Mouse (Mus musculus): ENCODE data around the gene Islr. TPM values are rescaled to one million over a fixed set of nuclear protein-coding genes. Genes with fewer than 3 reads are reported as not detected.

Islr gene
- total and polyA plus RNA-seq, 2 experiments from 2014 or later = 32.5 to 68.8 TPM

DNA sequence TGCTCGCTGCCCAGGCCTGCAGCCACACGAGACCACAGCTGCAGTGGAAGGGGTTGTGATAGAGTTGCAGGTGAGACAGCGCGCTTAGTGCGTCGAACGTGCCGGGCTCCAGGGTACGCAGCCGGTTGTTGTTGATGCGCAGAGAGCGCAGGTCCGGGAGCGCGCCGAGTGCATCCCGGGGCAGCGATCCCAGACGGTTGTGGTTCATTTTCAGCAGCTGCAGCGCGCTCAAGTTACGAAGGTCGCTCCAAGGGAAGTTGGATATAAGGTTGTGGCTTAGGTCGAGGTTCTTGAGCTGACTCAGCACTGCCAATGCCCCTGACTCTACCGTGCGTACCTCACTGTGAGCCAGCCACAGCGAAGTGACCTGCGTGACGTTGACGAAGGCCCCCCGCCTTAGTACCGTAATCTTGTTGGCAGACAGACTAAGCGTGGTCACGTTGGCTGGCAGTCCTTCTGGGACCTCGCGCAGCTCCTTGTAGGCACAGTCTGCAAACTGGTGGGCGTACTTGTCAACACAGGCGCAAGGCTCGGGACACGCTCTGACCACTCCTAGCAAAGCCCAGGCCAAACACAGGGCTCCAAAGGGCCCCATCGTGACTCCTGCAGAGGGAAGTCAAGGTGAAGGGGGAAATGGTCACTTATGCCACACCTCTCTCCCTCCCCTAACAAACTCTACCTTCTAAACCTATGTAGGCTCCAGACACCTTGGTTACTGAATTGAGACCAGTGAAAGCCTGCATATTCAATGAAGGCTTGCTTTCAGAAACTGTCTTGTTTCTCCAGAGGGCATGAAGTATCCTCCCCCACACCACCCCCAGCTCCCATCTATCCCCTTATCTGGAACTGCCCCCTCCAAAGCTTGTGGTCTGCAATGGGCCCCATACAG, 4.5 kb downstream of the Islr start:
- DNase-seq (ENCODE audit: low spot score) = no peak
- Histone ChIP-seq H3K9ac (replicated peaks; ENCODE audit: low read length, poor library complexity, severe bottlenecking) (peak overlapping the region; percentile 63; the same call in 1 of the 2 replicates), H3K36me3 (ENCODE audit: insufficient read depth, low read length) (no peaks in the 10 kb centered on the region), H3K4me2 (ENCODE audit: low read depth, low read length, poor library complexity, severe bottlenecking) (peak overlapping the region; percentile 66), H3K27me3 (ENCODE audit: insufficient read depth, low read length) (peaks cover 61% of the 10 kb centered on the region), H3K4me1 (ENCODE audit: insufficient read depth, low read length) (peaks cover 6% of the 10 kb centered on the region), H3K27ac (ENCODE audit: low read depth, low read length) (peak overlapping the region; percentile 47), H3K4me3 (ENCODE audit: low read depth, low read length) (peak overlapping the region; percentile 35), H3K9me3 (ENCODE audit: low read length) (no peaks in the 10 kb centered on the region)
- ATAC-seq (ENCODE audit: low FRiP score) = no peak
- no peak for TF ChIP-seq CTCF (IDR thresholded peaks at IDR 0.05)
- 2% methylated on average over 41 of the region's 41 CpGs for WGBS

DNA sequence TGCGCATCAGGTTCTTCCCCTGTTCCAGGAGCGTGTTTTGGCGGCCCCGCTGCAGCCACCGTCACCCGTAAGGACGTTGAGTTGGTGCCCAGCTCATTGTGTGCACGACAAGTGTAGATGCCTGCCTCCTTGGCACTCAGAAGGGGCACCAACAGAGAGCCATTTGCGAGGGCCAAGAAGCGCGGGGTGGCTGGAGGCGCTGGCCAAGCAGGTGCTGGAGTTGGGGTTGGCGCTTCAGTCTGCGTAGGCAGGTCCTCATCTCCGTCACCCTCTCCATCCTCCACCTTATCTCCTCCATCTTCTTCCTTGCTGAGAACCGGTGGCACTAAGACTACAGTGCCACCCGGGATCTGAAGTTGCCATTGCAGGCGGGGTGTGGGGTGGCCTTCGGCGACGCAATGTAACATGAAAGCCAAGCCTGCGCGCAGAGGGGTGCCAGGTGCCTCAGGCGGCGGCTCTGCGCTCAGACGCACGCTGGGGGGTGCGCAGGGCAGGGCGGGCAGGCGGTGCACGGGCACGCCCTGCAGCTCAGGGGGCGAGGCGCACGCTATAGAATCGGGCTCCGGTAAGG, 5.2 kb downstream of the Islr start:
- peak overlapping the region; percentile 35 for H3K4me3 ChIP-seq (ENCODE audit: low read depth, low read length)
- no peaks in the 10 kb centered on the region for H3K36me3 ChIP-seq (ENCODE audit: insufficient read depth, low read length)
- ATAC-seq (ENCODE audit: low FRiP score) (no peak), DNase-seq (ENCODE audit: low spot score) (no peak)
- peak overlapping the region; percentile 66 for H3K4me2 ChIP-seq (ENCODE audit: low read depth, low read length, poor library complexity, severe bottlenecking)
- H3K27ac ChIP-seq (ENCODE audit: low read depth, low read length) = peak overlapping the region; percentile 47
- peak overlapping the region; percentile 63; the same call in 1 of the 2 replicates for H3K9ac ChIP-seq (replicated peaks; ENCODE audit: low read length, poor library complexity, severe bottlenecking)
- 3% methylated on average over 38 of the region's 38 CpGs for WGBS
- H3K27me3 ChIP-seq (ENCODE audit: insufficient read depth, low read length) = peaks cover 64% of the 10 kb centered on the region
- H3K9me3 ChIP-seq (ENCODE audit: low read length) = no peaks in the 10 kb centered on the region
- H3K4me1 ChIP-seq (ENCODE audit: insufficient read depth, low read length) = peaks cover 6% of the 10 kb centered on the region
- peak; percentile 25; the same call in 1 of the 2 replicates for TF ChIP-seq CTCF (IDR thresholded peaks at IDR 0.05)

DNA sequence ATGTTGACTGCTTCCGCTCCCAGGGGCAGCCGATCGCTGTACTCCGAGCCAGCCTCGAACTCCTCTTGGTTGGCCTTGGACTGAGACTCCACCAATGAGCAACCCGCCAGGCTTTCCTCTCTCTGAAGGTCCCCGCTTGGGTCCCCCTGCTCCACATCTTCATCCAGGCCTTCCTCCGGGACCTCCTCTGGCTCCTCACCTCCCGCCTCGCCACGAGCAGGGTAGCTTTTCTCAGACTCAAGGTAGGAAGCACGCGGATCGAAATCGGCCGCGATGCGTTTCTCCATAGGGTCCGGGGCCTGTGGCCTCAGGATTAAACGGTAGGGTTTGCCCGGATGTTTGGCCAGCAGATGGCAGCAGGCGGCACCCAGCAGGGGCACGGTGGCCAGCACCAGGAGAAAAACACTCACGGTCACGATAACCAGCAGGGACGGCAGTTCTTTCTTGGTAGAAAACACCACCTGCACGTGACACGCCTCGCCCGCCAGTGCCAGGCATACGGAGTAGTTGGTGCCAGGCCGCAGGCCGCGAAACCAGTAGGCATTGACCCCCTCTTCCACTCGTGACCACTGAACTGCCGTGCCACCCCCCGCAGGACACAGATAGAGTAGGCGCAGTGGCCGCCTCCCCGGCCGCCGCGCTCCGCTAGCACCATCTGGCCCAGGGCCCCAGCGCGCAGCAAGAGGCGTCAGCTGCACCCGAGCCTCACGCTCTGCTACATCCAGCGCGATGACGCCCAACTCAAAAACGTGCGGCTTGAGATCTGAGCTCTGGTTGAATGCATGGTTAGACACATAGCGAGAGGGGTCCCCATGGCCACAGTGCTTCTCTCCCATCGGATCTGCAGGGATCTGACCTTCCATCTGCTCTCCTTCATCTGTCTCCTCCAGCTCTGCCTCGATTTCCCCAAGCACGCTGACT, 6.1 kb downstream of the Islr start:
- 1% methylated on average over 58 of the region's 58 CpGs for WGBS
- ATAC-seq (ENCODE audit: low FRiP score) (no peak), DNase-seq (ENCODE audit: low spot score) (peak; percentile 54)
- Histone ChIP-seq H3K4me2 (ENCODE audit: low read depth, low read length, poor library complexity, severe bottlenecking) (peak overlapping the region; percentile 66), H3K9me3 (ENCODE audit: low read length) (no peaks in the 10 kb centered on the region), H3K27ac (ENCODE audit: low read depth, low read length) (peak overlapping the region; percentile 47; the same call in 1 of the 2 replicates), H3K9ac (replicated peaks; ENCODE audit: low read length, poor library complexity, severe bottlenecking) (peak overlapping the region; percentile 63), H3K27me3 (ENCODE audit: insufficient read depth, low read length) (peaks cover 60% of the 10 kb centered on the region), H3K4me3 (ENCODE audit: low read depth, low read length) (peak overlapping the region; percentile 35), H3K4me1 (ENCODE audit: insufficient read depth, low read length) (peaks cover 6% of the 10 kb centered on the region), H3K36me3 (ENCODE audit: insufficient read depth, low read length) (no peaks in the 10 kb centered on the region)
- peak; percentile 75 for TF ChIP-seq CTCF (IDR thresholded peaks at IDR 0.05)

DNA sequence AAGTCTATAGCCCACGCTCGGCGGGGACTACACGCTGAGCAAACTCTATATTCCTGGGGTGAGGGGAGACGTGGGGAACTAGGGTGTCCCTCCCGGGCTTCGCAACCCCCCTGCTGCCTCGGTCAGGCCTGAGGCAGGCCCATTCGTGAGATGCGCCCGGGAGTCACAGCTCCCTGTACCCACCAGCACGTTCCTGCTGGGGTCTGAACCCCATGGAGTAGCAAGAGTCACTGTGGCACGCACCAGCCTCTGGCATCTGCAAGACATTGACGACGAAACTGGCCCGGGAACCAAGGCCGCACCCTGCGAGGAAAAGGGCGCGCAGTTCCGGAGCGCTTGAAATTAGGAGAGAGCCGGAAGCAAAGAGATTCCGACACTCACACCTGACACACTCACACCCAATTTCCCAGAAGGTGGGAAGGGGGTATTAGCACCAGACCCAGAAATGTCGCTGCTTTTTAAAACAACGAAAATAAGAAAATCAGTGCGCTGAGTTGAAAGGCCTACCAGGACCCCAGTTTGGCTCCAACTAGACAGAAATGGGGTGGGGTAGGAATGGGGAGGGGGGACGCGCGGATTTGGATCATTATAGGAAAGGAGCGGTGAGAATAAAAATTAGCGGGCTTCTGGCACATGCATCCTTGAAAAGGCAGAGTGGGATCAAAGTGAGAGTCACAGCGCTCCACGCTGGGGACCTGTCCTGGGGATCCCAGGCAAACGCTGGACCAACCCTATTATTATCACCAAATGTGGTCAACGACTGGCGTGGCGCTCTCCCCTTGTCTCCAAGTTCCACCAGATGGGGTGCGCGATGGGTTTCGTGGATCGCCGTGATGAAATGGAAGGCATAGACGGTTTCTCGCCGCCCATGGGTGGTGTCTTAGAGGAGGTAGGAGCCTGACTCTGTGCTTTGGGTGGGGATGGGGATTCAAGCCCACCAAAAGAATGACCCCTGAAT, 7.2 kb downstream of the Islr start:
- Histone ChIP-seq H3K9ac (replicated peaks; ENCODE audit: low read length, poor library complexity, severe bottlenecking) (peak overlapping the region; percentile 63; the same call in 1 of the 2 replicates), H3K4me3 (ENCODE audit: low read depth, low read length) (peak overlapping the region; percentile 35), H3K36me3 (ENCODE audit: insufficient read depth, low read length) (no peaks in the 10 kb centered on the region), H3K27ac (ENCODE audit: low read depth, low read length) (no peak overlapping the region), H3K4me1 (ENCODE audit: insufficient read depth, low read length) (peaks cover 6% of the 10 kb centered on the region), H3K27me3 (ENCODE audit: insufficient read depth, low read length) (peaks cover 50% of the 10 kb centered on the region), H3K4me2 (ENCODE audit: low read depth, low read length, poor library complexity, severe bottlenecking) (peak overlapping the region; percentile 66), H3K9me3 (ENCODE audit: low read length) (no peaks in the 10 kb centered on the region)
- ATAC-seq (ENCODE audit: low FRiP score) (no peak), DNase-seq (ENCODE audit: low spot score) (no peak)
- TF ChIP-seq CTCF (IDR thresholded peaks at IDR 0.05) = no peak
- WGBS = 5% methylated on average over 46 of the region's 46 CpGs

DNA sequence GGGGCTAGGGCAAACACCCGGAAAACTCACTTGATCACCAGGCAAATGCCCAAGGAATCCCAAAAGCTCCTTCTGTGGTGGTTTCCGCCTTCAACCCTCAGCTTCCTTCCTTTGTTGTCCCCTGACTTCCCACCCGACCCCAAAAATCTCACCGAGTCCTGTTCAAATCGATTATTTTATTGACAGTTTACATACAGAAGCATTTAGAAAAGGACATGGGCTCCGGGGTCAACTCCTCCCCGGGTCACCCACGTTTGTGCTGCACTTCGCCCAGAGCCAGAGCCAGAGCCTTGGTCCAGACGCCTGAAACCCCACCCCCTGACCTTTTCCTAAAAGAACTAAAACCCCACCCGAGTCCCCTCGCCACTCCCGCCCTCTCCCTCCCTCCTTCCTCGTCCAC, 8.0 kb downstream of the Islr start:
- peak overlapping the region; percentile 35 for H3K4me3 ChIP-seq (ENCODE audit: low read depth, low read length)
- DNase-seq (ENCODE audit: low spot score) = no peak
- ATAC-seq (ENCODE audit: low FRiP score) = no peak
- H3K27ac ChIP-seq (ENCODE audit: low read depth, low read length) = no peak overlapping the region
- H3K9me3 ChIP-seq (ENCODE audit: low read length) = no peaks in the 10 kb centered on the region
- TF ChIP-seq CTCF (IDR thresholded peaks at IDR 0.05) = no peak
- H3K4me1 ChIP-seq (ENCODE audit: insufficient read depth, low read length) = peaks cover 5% of the 10 kb centered on the region
- peaks cover 46% of the 10 kb centered on the region for H3K27me3 ChIP-seq (ENCODE audit: insufficient read depth, low read length)
- WGBS = 5% methylated on average over 13 of the region's 14 CpGs
- 0 out of 2 replicates have a peak overlapping the region, but pooled peaks have one; percentile 39 for H3K9ac ChIP-seq (replicated peaks; ENCODE audit: low read length, poor library complexity, severe bottlenecking)
- no peaks in the 10 kb centered on the region for H3K36me3 ChIP-seq (ENCODE audit: insufficient read depth, low read length)
- H3K4me2 ChIP-seq (ENCODE audit: low read depth, low read length, poor library complexity, severe bottlenecking) = peak overlapping the region; percentile 66
